Mouse (Mus musculus): ENCODE data around the gene Memo1.
"Not testable (repeated sequence)": the region's sequence is repeated elsewhere in the genome, so short reads cannot be mapped to it uniquely, and the experiment has no call there.

Memo1 gene

GRCm38 (mm10) chr17:74264333-74265155 lies 30.8 kb downstream of the Memo1 start:
- no peak for DNase-seq (ENCODE audit: extremely low read depth, low read depth)

- no peak for DNase-seq (ENCODE audit: extremely low read depth, low read depth)
Measured at GRCm38 (mm10) chr17:74262415-74262814, 32.9 kb downstream of the Memo1 start.

GRCm38 (mm10) chr17:74245284-74245683 lies 50.0 kb downstream of the Memo1 start:
- no peak for DNase-seq (ENCODE audit: extremely low read depth, low read depth)

- no peak for DNase-seq (ENCODE audit: extremely low read depth, low read depth)
Measured at GRCm38 (mm10) chr17:74242788-74243187, 52.5 kb downstream of the Memo1 start.

- DNase-seq (ENCODE audit: extremely low read depth, low read depth) = no peak
Measured at GRCm38 (mm10) chr17:74240322-74240721, 55.0 kb downstream of the Memo1 start.

- peak; percentile 15 for DNase-seq (ENCODE audit: extremely low read depth, low read depth)
Measured at GRCm38 (mm10) chr17:74228131-74228759, 67.1 kb downstream of the Memo1 start.

GRCm38 (mm10) chr17:74217304-74217703 lies 78.0 kb downstream of the Memo1 start:
- DNase-seq (ENCODE audit: extremely low read depth, low read depth) = no peak

GRCm38 (mm10) chr17:74212831-74213524 lies 82.3 kb downstream of the Memo1 start:
- DNase-seq (ENCODE audit: extremely low read depth, low read depth) = not testable (repeated sequence)

GRCm38 (mm10) chr17:74209143-74209908 lies 86.0 kb downstream of the Memo1 start:
- DNase-seq (ENCODE audit: extremely low read depth, low read depth) = no peak

GRCm38 (mm10) chr17:74195943-74196342 lies 99.4 kb downstream of the Memo1 start:
- DNase-seq (ENCODE audit: extremely low read depth, low read depth) = no peak

- DNase-seq (ENCODE audit: extremely low read depth, low read depth) = no peak
Measured at GRCm38 (mm10) chr17:74194755-74195154, 100.6 kb downstream of the Memo1 start.

- no peak for DNase-seq (ENCODE audit: extremely low read depth, low read depth)
Measured at GRCm38 (mm10) chr17:74193463-74193862, 101.9 kb downstream of the Memo1 start.

- no peak for DNase-seq (ENCODE audit: extremely low read depth, low read depth)
Measured at GRCm38 (mm10) chr17:74191446-74191845, 103.9 kb downstream of the Memo1 start.

GRCm38 (mm10) chr17:74186197-74186596 lies 109.1 kb downstream of the Memo1 start:
- peak; percentile 13 for DNase-seq (ENCODE audit: extremely low read depth, low read depth)

- no peak for DNase-seq (ENCODE audit: extremely low read depth, low read depth)
Measured at GRCm38 (mm10) chr17:74184739-74185138, 110.6 kb downstream of the Memo1 start.

- DNase-seq (ENCODE audit: extremely low read depth, low read depth) = no peak
Measured at GRCm38 (mm10) chr17:74180889-74181288, 114.4 kb downstream of the Memo1 start.

GRCm38 (mm10) chr17:74179640-74180039 lies 115.7 kb downstream of the Memo1 start:
- peak; percentile 25 for DNase-seq (ENCODE audit: extremely low read depth, low read depth)

GRCm38 (mm10) chr17:74173726-74174125 lies 121.6 kb downstream of the Memo1 start:
- no peak for DNase-seq (ENCODE audit: extremely low read depth, low read depth)

GRCm38 (mm10) chr17:74172834-74173233 lies 122.5 kb downstream of the Memo1 start:
- DNase-seq (ENCODE audit: extremely low read depth, low read depth) = no peak

- DNase-seq (ENCODE audit: extremely low read depth, low read depth) = peak; percentile 79
Measured at GRCm38 (mm10) chr17:74159443-74159894, 135.9 kb downstream of the Memo1 start.

- DNase-seq (ENCODE audit: extremely low read depth, low read depth) = no peak
Measured at GRCm38 (mm10) chr17:74158161-74158560, 137.2 kb downstream of the Memo1 start.
